Mouse (Mus musculus) MEL (cell line): Measurements from ENCODE around the gene Olfr1014. TPM values are rescaled to one million over a fixed set of nuclear protein-coding genes. Genes with fewer than 3 reads are reported as not detected.

Experiments used
- DNase-seq: peaks from one replicate; pipeline ENCODE4 v3.0.0; 2011; ENCODE audit warnings: low read depth, low spot score
- H3K27ac ChIP-seq: 2 replicates; pipeline ENCODE4 v1.5.1; 2012; ENCODE audit warnings: low read depth, mild to moderate bottlenecking, control low read depth, low read length, moderate library complexity; ENCODE audit not compliant: control insufficient read depth
- H3K27me3 ChIP-seq, 2 experiments: fragments of 150-350 bp in 1 of 2; sonication (generic) in 1 of 2; 2 replicates each; pipeline ENCODE4 v1.6.1; 2012; ENCODE audit warnings: low read length in 2 of 2, mild to moderate bottlenecking in 2 of 2, improper control_type of control experiment in 1 of 2, moderate library complexity in 1 of 2; ENCODE audit not compliant: insufficient read depth in 2 of 2, control insufficient read depth in 1 of 2
- H3K36me3 ChIP-seq, 2 experiments: 2 replicates each; pipeline ENCODE4 v1.6.1; 2012 to 2014; ENCODE audit warnings: low read length in 2 of 2, improper control_type of control experiment in 1 of 2, inconsistent platforms in 1 of 2, mild to moderate bottlenecking in 1 of 2; ENCODE audit not compliant: insufficient read depth in 2 of 2, control insufficient read depth in 1 of 2
- H3K4me1 ChIP-seq, 2 experiments: fragments of 150-350 bp in 1 of 2; sonication (generic) in 1 of 2; 2 replicates each; pipeline ENCODE4 v1.6.1; 2012; ENCODE audit warnings: low read length in 2 of 2, improper control_type of control experiment in 1 of 2, mild to moderate bottlenecking in 1 of 2; ENCODE audit not compliant: insufficient read depth in 2 of 2, control insufficient read depth in 1 of 2
- H3K4me3 ChIP-seq, 2 experiments: fragments of 150-350 bp in 1 of 2; sonication (generic) in 1 of 2; 2 replicates each; pipeline ENCODE4 v1.5.1; 2012; ENCODE audit warnings: low read depth in 2 of 2, low read length in 2 of 2, mild to moderate bottlenecking in 2 of 2, moderate library complexity in 2 of 2, control low read depth in 1 of 2, improper control_type of control experiment in 1 of 2; ENCODE audit not compliant: control insufficient read depth in 1 of 2, insufficient read depth in 1 of 2
- H3K79me2 ChIP-seq: 2 replicates; pipeline ENCODE4 v1.6.1; 2012; ENCODE audit warnings: mild to moderate bottlenecking, low read length, moderate library complexity; ENCODE audit not compliant: control insufficient read depth, poor library complexity, insufficient read depth
- H3K9ac ChIP-seq: 2 replicates; pipeline ENCODE4 v1.6.1; 2012; ENCODE audit warnings: low read depth, mild to moderate bottlenecking, control low read depth, low read length, moderate library complexity; ENCODE audit not compliant: control insufficient read depth, poor library complexity, severe bottlenecking
- H3K9me3 ChIP-seq: fragments of 150-350 bp; sonication (generic); replicated peaks from 2 replicates; pipeline ENCODE4 v1.6.1; 2012; ENCODE audit warnings: mild to moderate bottlenecking, low read length, improper control_type of control experiment, moderate library complexity; ENCODE audit not compliant: insufficient read depth
- CHD1 ChIP-seq: IDR thresholded peaks from 2 replicates; pipeline ENCODE4 v1.6.1; 2012; ENCODE audit warnings: low read depth, mild to moderate bottlenecking, inconsistent platforms, low read length, improper control_type of control experiment
- E2F4 ChIP-seq: IDR thresholded peaks from 2 replicates; pipeline ENCODE4 v1.6.1; 2011; ENCODE audit warnings: low read depth, low read length, improper control_type of control experiment, borderline replicate concordance
- EP300 ChIP-seq, 2 experiments: IDR thresholded peaks; 2 replicates each; pipeline ENCODE4 v1.6.1; 2011; ENCODE audit warnings: improper control_type of control experiment in 2 of 2, low read length in 2 of 2, low read depth in 1 of 2, mild to moderate bottlenecking in 1 of 2
- ETS1 ChIP-seq: IDR thresholded peaks from 2 replicates; pipeline ENCODE4 v1.6.1; 2012; ENCODE audit warnings: low read depth, mild to moderate bottlenecking, inconsistent platforms, low read length, improper control_type of control experiment, moderate library complexity
- GATA1 ChIP-seq: IDR thresholded peaks from 2 replicates; pipeline ENCODE4 v1.6.1; 2011; ENCODE audit warnings: low read depth, low read length, improper control_type of control experiment
- KAT2A ChIP-seq: conservative IDR thresholded peaks from 2 replicates; pipeline ENCODE4 v1.6.1; 2012; ENCODE audit warnings: low read depth, low read length, improper control_type of control experiment, inconsistent platforms
- MEF2A ChIP-seq: IDR thresholded peaks from 2 replicates; pipeline ENCODE4 v1.6.1; 2014; ENCODE audit warnings: low read depth, mild to moderate bottlenecking, inconsistent platforms, low read length, improper control_type of control experiment; ENCODE audit not compliant: poor library complexity, insufficient replicate concordance, severe bottlenecking; ENCODE audit errors: extremely low read depth
- POLR2A ChIP-seq, 2 experiments: IDR thresholded peaks; 2 replicates each; pipeline ENCODE4 v1.6.1; 2011 to 2012; ENCODE audit warnings: low read length in 2 of 2, mild to moderate bottlenecking in 2 of 2, control low read depth in 1 of 2, improper control_type of control experiment in 1 of 2, low read depth in 1 of 2, moderate library complexity in 1 of 2; ENCODE audit not compliant: control insufficient read depth in 1 of 2, insufficient read depth in 1 of 2, poor library complexity in 1 of 2
- POLR2AphosphoS2 ChIP-seq: IDR thresholded peaks from 2 replicates; pipeline ENCODE4 v1.6.1; 2011; ENCODE audit warnings: low read length, improper control_type of control experiment
- RAD21 ChIP-seq: IDR thresholded peaks from 2 replicates; pipeline ENCODE4 v1.6.1; 2011; ENCODE audit warnings: mild to moderate bottlenecking, low read depth, low read length, improper control_type of control experiment
- SMC3 ChIP-seq: IDR thresholded peaks from 2 replicates; pipeline ENCODE4 v1.6.1; 2011; ENCODE audit warnings: low read depth, low read length, improper control_type of control experiment
- TAL1 ChIP-seq: IDR thresholded peaks from 2 replicates; pipeline ENCODE4 v1.6.1; 2012; ENCODE audit warnings: mild to moderate bottlenecking, inconsistent platforms, low read length, moderate library complexity, mixed read lengths
- TBP ChIP-seq: IDR thresholded peaks from 2 replicates; pipeline ENCODE4 v1.8.0; 2011; ENCODE audit warnings: low read depth, low read length, improper control_type of control experiment
- ZKSCAN1 ChIP-seq: IDR thresholded peaks from 2 replicates; pipeline ENCODE4 v1.6.1; 2012; ENCODE audit warnings: low read depth, mild to moderate bottlenecking, inconsistent platforms, low read length, improper control_type of control experiment, moderate library complexity
- polyA plus RNA-seq, 2 experiments: library from polyadenylated mRNA; stranded (reverse) in 1 of 2; unstranded in 1 of 2; fragments of >175 nt in 1 of 2; fragments of >200 nt in 1 of 2; gene quantifications; 2 replicates each; pipeline versions ENCODE4 v1.2.1 to v1.2.4; 2012; ENCODE audit warnings: low replicate concordance in 2 of 2, low read depth in 1 of 2; ENCODE audit not compliant: insufficient read length in 2 of 2, insufficient read depth in 1 of 2, missing spikeins in 1 of 2
- total RNA-seq: library from RNA; depleted of rRNA; stranded (reverse); fragments of 300-350 nt; gene quantifications from 2 replicates; pipeline ENCODE4 v1.2.3, GENCODE M21; 2012; rRNA removed

The Olfr1014 gene
- total and polyA plus RNA-seq, 3 experiments, result not detected

- no peak for TF ChIP-seq MEF2A
- no peak for TF ChIP-seq TBP
- no peak for TF ChIP-seq CHD1
- no peak for TF ChIP-seq TAL1
- no peak for TF ChIP-seq ETS1
- no peak for TF ChIP-seq GATA1
- no peak for TF ChIP-seq KAT2A
- TF ChIP-seq POLR2AphosphoS2, result no peak
- no peak for TF ChIP-seq SMC3
- TF ChIP-seq E2F4, result no peak
- no peak for TF ChIP-seq EP300 (IDR thresholded peaks at IDR 0.05; ENCODE audit: low read depth in 1 of 2, low read length in 2 of 2)
- no peak for TF ChIP-seq RAD21
- TF ChIP-seq POLR2A (IDR thresholded peaks at IDR 0.05; ENCODE audit: control insufficient read depth in 1 of 2, insufficient read depth in 1 of 2, low read depth in 1 of 2, low read length in 2 of 2, poor library complexity in 1 of 2), result no peak
- TF ChIP-seq ZKSCAN1, result no peak
- no peaks in the 10 kb centered on the region for H3K9me3 ChIP-seq
Observed at GRCm38 (mm10) chr2:85818179-85818578, 45.7 kb downstream of the Olfr1014 start, which contains the start of gene Olfr1018. Gene Olfr1018 (plus strand): TSS chr2:85818479.

More at GRCm38 (mm10) chr2:85818179-85818578, 45.7 kb downstream of the Olfr1014 start, which contains the start of gene Olfr1018:
- Histone ChIP-seq H3K27me3 (no peaks in the 10 kb centered on the region), H3K36me3 (no peaks in the 10 kb centered on the region), H3K27ac (no peak within 1 kb of the TSS), H3K9ac (no peak within 1 kb of the TSS), H3K79me2 (no peaks in the 10 kb centered on the region), H3K4me1 (no peaks in the 10 kb centered on the region), H3K4me3 (no peak within 1 kb of the TSS)
- no peak for DNase-seq

Other genes starting within 250 kb of the Olfr1014 start
- gene Olfr996, start 193.5 kb upstream of the Olfr1014 start, total RNA-seq, result not detected in 2 replicates
- gene Olfr996, start 193.5 kb upstream of the Olfr1014 start, polyA plus RNA-seq, result not detected
- gene Olfr998, start 183.8 kb upstream of the Olfr1014 start, total RNA-seq, result not detected in 2 replicates
- not detected for gene Olfr998, start 183.8 kb upstream of the Olfr1014 start, polyA plus RNA-seq
- not detected in 2 replicates for gene Olfr1000, start 160.8 kb upstream of the Olfr1014 start, total RNA-seq
- gene Olfr1000, start 160.8 kb upstream of the Olfr1014 start, polyA plus RNA-seq, result not detected
- not detected in 2 replicates for gene Olfr1002, start 122.0 kb upstream of the Olfr1014 start, total RNA-seq
- not detected for gene Olfr1002, start 122.0 kb upstream of the Olfr1014 start, polyA plus RNA-seq
- gene Olfr154, start 108.3 kb upstream of the Olfr1014 start, total RNA-seq, result not detected in 2 replicates
- gene Olfr154, start 108.3 kb upstream of the Olfr1014 start, polyA plus RNA-seq, result not detected
- gene Olfr1006, start 93.9 kb upstream of the Olfr1014 start, total RNA-seq, result not detected in 2 replicates
- not detected for gene Olfr1006, start 93.9 kb upstream of the Olfr1014 start, polyA plus RNA-seq
- gene Olfr1008, start 83.3 kb upstream of the Olfr1014 start, total RNA-seq, result not detected in 2 replicates
- gene Olfr1008, start 83.3 kb upstream of the Olfr1014 start, polyA plus RNA-seq, result not detected
- gene Olfr1009, start 57.3 kb upstream of the Olfr1014 start, total RNA-seq, result not detected in 2 replicates
- gene Olfr1009, start 57.3 kb upstream of the Olfr1014 start, polyA plus RNA-seq, result not detected
- gene Olfr1012, start 9.9 kb upstream of the Olfr1014 start, total RNA-seq, result not detected in 2 replicates
- not detected for gene Olfr1012, start 9.9 kb upstream of the Olfr1014 start, polyA plus RNA-seq
- gene Olfr1013, start 5.6 kb upstream of the Olfr1014 start, total RNA-seq, result not detected in 2 replicates
- not detected for gene Olfr1013, start 5.6 kb upstream of the Olfr1014 start, polyA plus RNA-seq
- gene Olfr1015, start 9.3 kb downstream of the Olfr1014 start, total RNA-seq, result not detected in 2 replicates
- not detected for gene Olfr1015, start 9.3 kb downstream of the Olfr1014 start, polyA plus RNA-seq
- gene Olfr1016, start 29.8 kb downstream of the Olfr1014 start, total RNA-seq, result not detected in 2 replicates
- not detected for gene Olfr1016, start 29.8 kb downstream of the Olfr1014 start, polyA plus RNA-seq
- not detected in 2 replicates for gene Olfr1018, start 45.8 kb downstream of the Olfr1014 start, total RNA-seq
- gene Olfr1018, start 45.8 kb downstream of the Olfr1014 start, polyA plus RNA-seq, result not detected
- not detected in 2 replicates for gene Olfr1019, start 72.8 kb downstream of the Olfr1014 start, total RNA-seq
- not detected for gene Olfr1019, start 72.8 kb downstream of the Olfr1014 start, polyA plus RNA-seq
- not detected in 2 replicates for gene Olfr1020, start 74.3 kb downstream of the Olfr1014 start, total RNA-seq
- not detected for gene Olfr1020, start 74.3 kb downstream of the Olfr1014 start, polyA plus RNA-seq
- gene Olfr1022, start 95.9 kb downstream of the Olfr1014 start, total RNA-seq, result not detected in 2 replicates
- not detected for gene Olfr1022, start 95.9 kb downstream of the Olfr1014 start, polyA plus RNA-seq
- not detected in 2 replicates for gene Olfr1023, start 112.9 kb downstream of the Olfr1014 start, total RNA-seq
- not detected for gene Olfr1023, start 112.9 kb downstream of the Olfr1014 start, polyA plus RNA-seq
- gene Olfr1024, start 132.3 kb downstream of the Olfr1014 start, total RNA-seq, result not detected in 2 replicates
- not detected for gene Olfr1024, start 132.3 kb downstream of the Olfr1014 start, polyA plus RNA-seq
- gene Olfr1025-ps1, start 142.5 kb downstream of the Olfr1014 start, total RNA-seq, result not detected in 2 replicates
- gene Olfr1025-ps1, start 142.5 kb downstream of the Olfr1014 start, polyA plus RNA-seq, result not detected
- not detected in 2 replicates for gene Olfr1026, start 148.8 kb downstream of the Olfr1014 start, total RNA-seq
- not detected for gene Olfr1026, start 148.8 kb downstream of the Olfr1014 start, polyA plus RNA-seq
- not detected in 2 replicates for gene Olfr1028, start 177.7 kb downstream of the Olfr1014 start, total RNA-seq
- gene Olfr1028, start 177.7 kb downstream of the Olfr1014 start, polyA plus RNA-seq, result not detected
- gene Olfr1029, start 201.2 kb downstream of the Olfr1014 start, total RNA-seq, result not detected in 2 replicates
- gene Olfr1029, start 201.2 kb downstream of the Olfr1014 start, polyA plus RNA-seq, result not detected
- gene Olfr1030, start 206.6 kb downstream of the Olfr1014 start, total RNA-seq, result not detected in 2 replicates
- gene Olfr1030, start 206.6 kb downstream of the Olfr1014 start, polyA plus RNA-seq, result not detected
- not detected in 2 replicates for gene Olfr1031, start 217.6 kb downstream of the Olfr1014 start, total RNA-seq
- not detected for gene Olfr1031, start 217.6 kb downstream of the Olfr1014 start, polyA plus RNA-seq
- not detected in 2 replicates for gene Olfr1032, start 232.8 kb downstream of the Olfr1014 start, total RNA-seq
- not detected for gene Olfr1032, start 232.8 kb downstream of the Olfr1014 start, polyA plus RNA-seq
- gene Olfr1033, start 247.9 kb downstream of the Olfr1014 start, total RNA-seq, result not detected in 2 replicates
- gene Olfr1033, start 247.9 kb downstream of the Olfr1014 start, polyA plus RNA-seq, result not detected